Mouse (Mus musculus): ENCODE data around the gene Ly6g5c.
A peak's percentile ranks its signal among the peaks of the same experiment; 100 is the strongest.

Ly6g5c gene

GRCm38 (mm10) chr17:35082841-35083576 lies 25.1 kb upstream of the Ly6g5c start:
- no peak for DNase-seq (ENCODE audit: low read depth)

GRCm38 (mm10) chr17:35083929-35084497 lies 24.1 kb upstream of the Ly6g5c start:
- DNase-seq (ENCODE audit: low read depth): no peak

GRCm38 (mm10) chr17:35085208-35085865 lies 22.7 kb upstream of the Ly6g5c start, which contains the start of gene Ly6g6f:
Gene Ly6g6f, minus strand, starts transcription at chr17:35085610.
- DNase-seq (ENCODE audit: low read depth): no peak

- peak; percentile 48 for DNase-seq (ENCODE audit: low read depth)
These were observed 19.9 kb upstream of the Ly6g5c start for GRCm38 (mm10) chr17:35088151-35088550.

GRCm38 (mm10) chr17:35088825-35089644 lies 19.0 kb upstream of the Ly6g5c start, which contains the start of gene Abhd16a:
Gene Abhd16a, plus strand, starts transcription at chr17:35089263.
- DNase-seq (ENCODE audit: low read depth): peak; percentile 94

GRCm38 (mm10) chr17:35090166-35090932 lies 17.7 kb upstream of the Ly6g5c start:
- no peak for DNase-seq (ENCODE audit: low read depth)

GRCm38 (mm10) chr17:35092403-35093198 lies 15.5 kb upstream of the Ly6g5c start:
- no peak for DNase-seq (ENCODE audit: low read depth)

GRCm38 (mm10) chr17:35094475-35095365 lies 13.4 kb upstream of the Ly6g5c start:
- DNase-seq (ENCODE audit: low read depth): peak; percentile 46

GRCm38 (mm10) chr17:35096597-35096996 lies 11.5 kb upstream of the Ly6g5c start:
- DNase-seq (ENCODE audit: low read depth): no peak

GRCm38 (mm10) chr17:35097164-35097655 lies 10.9 kb upstream of the Ly6g5c start:
- DNase-seq (ENCODE audit: low read depth): no peak

- DNase-seq (ENCODE audit: low read depth): no peak
These were observed 7.8 kb upstream of the Ly6g5c start for GRCm38 (mm10) chr17:35100196-35100765.

GRCm38 (mm10) chr17:35101161-35101560 lies 6.9 kb upstream of the Ly6g5c start:
- no peak for DNase-seq (ENCODE audit: low read depth)

- DNase-seq (ENCODE audit: low read depth): no peak
These were observed 5.8 kb upstream of the Ly6g5c start for GRCm38 (mm10) chr17:35102299-35102698.

- peak; percentile 53 for DNase-seq (ENCODE audit: low read depth)
These were observed 4.8 kb upstream of the Ly6g5c start for GRCm38 (mm10) chr17:35103221-35103690.

GRCm38 (mm10) chr17:35104079-35104478 lies 4.0 kb upstream of the Ly6g5c start:
- DNase-seq (ENCODE audit: low read depth): no peak

- DNase-seq (ENCODE audit: low read depth): no peak
These were observed 3.3 kb upstream of the Ly6g5c start for GRCm38 (mm10) chr17:35104754-35105153.

- peak; percentile 64 for DNase-seq (ENCODE audit: low read depth)
These were observed 2.2 kb upstream of the Ly6g5c start for GRCm38 (mm10) chr17:35105740-35106389.

GRCm38 (mm10) chr17:35106522-35106921 lies 1.6 kb upstream of the Ly6g5c start:
- peak; percentile 47 for DNase-seq (ENCODE audit: low read depth)
